Mouse (Mus musculus) lung, postnatal 0 days (tissue): Measurements from ENCODE around the gene Erc2.

Source experiments
- CTCF ChIP-seq: IDR thresholded peaks from 2 replicates; pipeline ENCODE4 v1.5.1; 2016; ENCODE audit warnings: antibody characterized with exemption, mild to moderate bottlenecking
- EP300 ChIP-seq: IDR thresholded peaks from 2 replicates; pipeline ENCODE4 v1.6.1; 2016; ENCODE audit warnings: antibody characterized with exemption, mild to moderate bottlenecking, control low read depth

GRCm38 (mm10) chr14:28099084-28099483, 476.9 kb downstream of the Erc2 start:
- TF ChIP-seq CTCF (no peak), EP300 (no peak)
